Mouse (Mus musculus): ENCODE measurements around the gene Gm3259. TPM values are rescaled to one million over a fixed set of nuclear protein-coding genes. Genes with fewer than 3 reads are reported as not detected.
"Not testable (repeated sequence)": the region's sequence is repeated elsewhere in the genome, so short reads cannot be mapped to it uniquely, and the experiment has no call there.

The Gm3259 gene
- polyA plus RNA-seq (2014; fragmentation: Nextera tagmentation; extraction: Ambion mirVana), result not detected in 2 replicates

DNA sequence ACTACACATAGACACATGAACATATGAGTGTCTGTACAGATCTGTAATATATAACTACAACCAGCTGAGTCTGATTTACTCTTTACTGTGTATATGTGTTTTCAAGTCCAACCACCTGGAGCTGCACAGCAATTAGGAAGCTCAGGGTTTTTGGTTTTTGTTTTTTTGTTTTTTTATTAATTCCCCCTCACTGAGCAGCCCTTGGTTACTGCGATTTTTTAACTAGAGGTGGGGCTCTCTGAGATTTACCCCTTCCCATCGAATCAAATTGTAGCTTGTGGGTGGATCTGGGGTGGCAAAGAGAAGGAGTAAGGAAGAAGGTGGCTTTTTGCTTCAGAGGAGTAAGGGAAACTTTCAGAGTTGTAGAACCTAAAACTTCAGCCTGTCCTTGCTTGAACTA is at the start of gene Gm3259:
Gm3259 (plus strand) TSS at position 301 of the 400 bp plus-strand sequence.
- H3K4me2 ChIP-seq, result not testable (repeated sequence)

DNA sequence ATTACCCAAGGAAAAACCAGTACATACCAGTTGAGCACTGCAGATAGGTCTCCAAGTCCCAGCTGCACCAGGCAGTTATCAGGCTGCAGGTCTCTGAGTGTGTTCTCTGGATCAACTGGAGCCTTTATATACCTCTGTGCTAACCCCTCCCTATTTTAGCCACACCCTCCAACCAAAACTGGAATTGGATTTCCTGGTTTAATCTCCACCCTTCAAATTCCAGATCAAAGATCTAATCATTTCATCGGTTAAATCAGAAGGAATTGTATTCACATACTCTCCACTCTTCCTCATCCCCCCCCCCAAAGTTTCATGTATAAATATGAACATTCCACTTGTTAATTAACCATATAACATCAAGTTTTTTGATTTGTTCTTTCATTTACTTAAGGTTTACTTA is 33.0 kb upstream of the Gm3259 start, which contains the start of gene Gm10424:
Gm10424 (minus strand) TSS at position 101 of the 400 bp plus-strand sequence.
- not testable (repeated sequence) for H3K27me3 ChIP-seq (ENCODE audit: insufficient read depth, low read length); H3K4me1 ChIP-seq (ENCODE audit: insufficient read depth); H3K4me3 ChIP-seq (ENCODE audit: low read depth, low read length); ATAC-seq (ENCODE audit: insufficient read depth); DNase-seq; H3K4me2 ChIP-seq; H3K36me3 ChIP-seq (ENCODE audit: insufficient read depth); H3K9ac ChIP-seq; H3K9me3 ChIP-seq (ENCODE audit: low read depth, low read length); H3K27ac ChIP-seq (ENCODE audit: low read depth)
- WGBS, result no CpG with 5 or more reads among the region's 1 CpGs

More for the DNA sequence above, at the start of gene Gm3259:
- ATAC-seq (ENCODE audit: insufficient read depth); H3K9ac ChIP-seq; H3K36me3 ChIP-seq (ENCODE audit: insufficient read depth); H3K9me3 ChIP-seq (ENCODE audit: low read depth, low read length); DNase-seq; H3K27ac ChIP-seq (ENCODE audit: low read depth); H3K27me3 ChIP-seq (ENCODE audit: insufficient read depth, low read length); H3K4me3 ChIP-seq (ENCODE audit: low read depth, low read length); H3K4me1 ChIP-seq (ENCODE audit: insufficient read depth): not testable (repeated sequence)
- WGBS, result 42% methylated on average over 2 of the region's 2 CpGs

Other genes starting within 250 kb of the Gm3259 start
- not detected in 2 replicates for gene Gm7942, start 199.0 kb upstream of the Gm3259 start, polyA plus RNA-seq (2014; fragmentation: Nextera tagmentation; extraction: Ambion mirVana)
- gene Gm16513, start 123.3 kb upstream of the Gm3259 start, polyA plus RNA-seq (2014; fragmentation: Nextera tagmentation; extraction: Ambion mirVana), result not detected in 2 replicates
- gene Gm10424, start 33.1 kb upstream of the Gm3259 start, polyA plus RNA-seq (2014; fragmentation: Nextera tagmentation; extraction: Ambion mirVana), result not detected in 2 replicates
- not detected in 2 replicates for gene D5Ertd577e, start 150.9 kb downstream of the Gm3259 start, polyA plus RNA-seq (2014; fragmentation: Nextera tagmentation; extraction: Ambion mirVana)
- gene Gm3286, start 204.8 kb downstream of the Gm3259 start, polyA plus RNA-seq (2014; fragmentation: Nextera tagmentation; extraction: Ambion mirVana), result not detected in 2 replicates

Measured in lung, embryonic 14.5 days (tissue).